Mouse (Mus musculus): ENCODE measurements around the gene Gpr34. TPM values are rescaled to one million over a fixed set of nuclear protein-coding genes. Genes with fewer than 3 reads are reported as not detected.

Gpr34 gene
- polyA plus RNA-seq (2014; fragmentation: Nextera tagmentation; extraction: Ambion mirVana), result 2.6 and 2.7 TPM in 2 replicates

GRCm38 (mm10) chrX:13631599-13632283 is at the start of gene Gpr34:
TSS of gene Gpr34 (plus strand) at chrX:13632089.
- Histone ChIP-seq H3K4me3 (ENCODE audit: low read depth, low read length) (no peak within 1 kb of the TSS), H3K9me3 (ENCODE audit: control insufficient read depth, low read length) (no peaks in the 10 kb centered on the region), H3K27ac (replicated peaks; ENCODE audit: low read depth, low read length) (no peak within 1 kb of the TSS), H3K4me2 (ENCODE audit: low read depth, low read length) (no peak within 1 kb of the TSS), H3K4me1 (ENCODE audit: control insufficient read depth, insufficient read depth, low read length) (no peaks in the 10 kb centered on the region), H3K27me3 (replicated peaks; ENCODE audit: control insufficient read depth, insufficient read depth, low read length) (no peaks in the 10 kb centered on the region), H3K36me3 (ENCODE audit: control insufficient read depth, insufficient read depth, low read length) (no peaks in the 10 kb centered on the region), H3K9ac (ENCODE audit: low read depth, low read length) (no peak within 1 kb of the TSS)
- ATAC-seq (ENCODE audit: low read depth), result no peak
- WGBS, result 72% methylated on average over 5 of the region's 5 CpGs
- no peak for DNase-seq (ENCODE audit: low spot score)

GRCm38 (mm10) chrX:13599373-13599772 is 32.5 kb upstream of the Gpr34 start:
- no peaks in the 10 kb centered on the region for H3K36me3 ChIP-seq (ENCODE audit: control insufficient read depth, insufficient read depth, low read length)
- DNase-seq (ENCODE audit: low spot score) (no peak), ATAC-seq (ENCODE audit: low read depth) (no peak)
- 78% methylated on average over 2 of the region's 2 CpGs for WGBS
- H3K27ac ChIP-seq (replicated peaks; ENCODE audit: low read depth, low read length), result no peak overlapping the region
- no peak overlapping the region for H3K4me2 ChIP-seq (ENCODE audit: low read depth, low read length)
- H3K9me3 ChIP-seq (ENCODE audit: control insufficient read depth, low read length), result no peaks in the 10 kb centered on the region
- no peak overlapping the region for H3K9ac ChIP-seq (ENCODE audit: low read depth, low read length)
- no peaks in the 10 kb centered on the region for H3K4me1 ChIP-seq (ENCODE audit: control insufficient read depth, insufficient read depth, low read length)
- no peak overlapping the region for H3K4me3 ChIP-seq (ENCODE audit: low read depth, low read length)
- H3K27me3 ChIP-seq (replicated peaks; ENCODE audit: control insufficient read depth, insufficient read depth, low read length), result peaks cover 6% of the 10 kb centered on the region; the same call in 1 of the 2 replicates

DNA sequence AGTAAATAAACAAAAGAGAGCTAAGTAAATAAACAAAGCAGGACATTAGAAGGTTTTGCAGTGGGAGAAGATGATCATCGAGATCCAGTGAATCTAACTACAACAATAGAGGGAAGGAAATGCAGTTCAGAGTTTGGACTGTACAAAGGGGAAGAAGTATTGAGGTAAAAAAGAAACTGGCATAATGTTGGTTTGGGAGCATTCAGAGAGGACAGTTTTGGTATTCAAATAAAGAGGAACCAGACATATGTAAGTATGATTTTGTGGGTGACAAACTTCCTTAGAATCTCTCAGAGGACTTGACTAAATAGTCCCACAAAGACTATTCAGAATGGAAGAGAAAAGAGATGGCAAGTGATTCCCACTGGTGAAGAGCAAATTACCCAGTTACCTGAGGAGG is 31.9 kb upstream of the Gpr34 start:
- H3K9me3 ChIP-seq (ENCODE audit: control insufficient read depth, low read length), result no peaks in the 10 kb centered on the region
- ATAC-seq (ENCODE audit: low read depth) (no peak), DNase-seq (ENCODE audit: low spot score) (no peak)
- H3K4me3 ChIP-seq (ENCODE audit: low read depth, low read length), result no peak overlapping the region
- no peaks in the 10 kb centered on the region for H3K36me3 ChIP-seq (ENCODE audit: control insufficient read depth, insufficient read depth, low read length)
- peaks cover 4% of the 10 kb centered on the region; the same call in 1 of the 2 replicates for H3K27me3 ChIP-seq (replicated peaks; ENCODE audit: control insufficient read depth, insufficient read depth, low read length)
- H3K9ac ChIP-seq (ENCODE audit: low read depth, low read length), result no peak overlapping the region
- no peaks in the 10 kb centered on the region for H3K4me1 ChIP-seq (ENCODE audit: control insufficient read depth, insufficient read depth, low read length)
- no peak overlapping the region for H3K27ac ChIP-seq (replicated peaks; ENCODE audit: low read depth, low read length)
- no peak overlapping the region for H3K4me2 ChIP-seq (ENCODE audit: low read depth, low read length)
- WGBS, result 52% methylated on average over 1 of the region's 1 CpGs

DNA sequence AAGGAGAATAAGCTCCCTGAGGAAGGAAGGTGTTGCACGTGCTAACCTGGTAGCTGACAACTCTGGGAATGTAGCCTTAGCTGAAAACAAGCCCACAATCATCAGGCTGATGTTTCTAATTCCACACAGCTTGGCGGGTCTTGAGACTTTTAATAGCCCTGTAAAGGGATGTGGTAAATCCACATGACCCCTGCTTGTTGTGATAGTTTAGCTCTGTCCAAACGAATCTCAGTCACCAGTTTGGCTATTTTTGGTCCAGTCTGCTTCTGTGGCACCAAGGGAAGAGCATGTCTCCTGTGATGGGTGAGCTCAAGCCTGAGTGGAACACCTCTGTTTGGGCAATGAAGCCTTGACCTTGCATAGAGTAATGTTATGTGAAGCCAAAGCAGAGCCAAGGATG is 25.1 kb upstream of the Gpr34 start:
- WGBS, result 53% methylated on average over 3 of the region's 3 CpGs
- Histone ChIP-seq H3K27me3 (replicated peaks; ENCODE audit: control insufficient read depth, insufficient read depth, low read length) (0 out of 2 replicates have a peak, but pooled peaks cover 4% of the 10 kb centered on the region), H3K36me3 (ENCODE audit: control insufficient read depth, insufficient read depth, low read length) (0 out of 2 replicates have a peak, but pooled peaks cover 3% of the 10 kb centered on the region), H3K4me2 (ENCODE audit: low read depth, low read length) (no peak overlapping the region), H3K9me3 (ENCODE audit: control insufficient read depth, low read length) (no peaks in the 10 kb centered on the region), H3K4me3 (ENCODE audit: low read depth, low read length) (no peak overlapping the region), H3K9ac (ENCODE audit: low read depth, low read length) (no peak overlapping the region), H3K27ac (replicated peaks; ENCODE audit: low read depth, low read length) (no peak overlapping the region), H3K4me1 (ENCODE audit: control insufficient read depth, insufficient read depth, low read length) (no peaks in the 10 kb centered on the region)
- DNase-seq (ENCODE audit: low spot score) (no peak), ATAC-seq (ENCODE audit: low read depth) (no peak)

GRCm38 (mm10) chrX:13607752-13608151 is 24.1 kb upstream of the Gpr34 start:
- Histone ChIP-seq H3K4me3 (ENCODE audit: low read depth, low read length) (no peak overlapping the region), H3K4me1 (ENCODE audit: control insufficient read depth, insufficient read depth, low read length) (no peaks in the 10 kb centered on the region), H3K36me3 (ENCODE audit: control insufficient read depth, insufficient read depth, low read length) (0 out of 2 replicates have a peak, but pooled peaks cover 3% of the 10 kb centered on the region), H3K9ac (ENCODE audit: low read depth, low read length) (no peak overlapping the region), H3K4me2 (ENCODE audit: low read depth, low read length) (no peak overlapping the region), H3K27me3 (replicated peaks; ENCODE audit: control insufficient read depth, insufficient read depth, low read length) (0 out of 2 replicates have a peak, but pooled peaks cover 4% of the 10 kb centered on the region), H3K27ac (replicated peaks; ENCODE audit: low read depth, low read length) (no peak overlapping the region), H3K9me3 (ENCODE audit: control insufficient read depth, low read length) (no peaks in the 10 kb centered on the region)
- ATAC-seq (ENCODE audit: low read depth) (no peak), DNase-seq (ENCODE audit: low spot score) (no peak)
- WGBS, result 55% methylated on average over 3 of the region's 3 CpGs

DNA sequence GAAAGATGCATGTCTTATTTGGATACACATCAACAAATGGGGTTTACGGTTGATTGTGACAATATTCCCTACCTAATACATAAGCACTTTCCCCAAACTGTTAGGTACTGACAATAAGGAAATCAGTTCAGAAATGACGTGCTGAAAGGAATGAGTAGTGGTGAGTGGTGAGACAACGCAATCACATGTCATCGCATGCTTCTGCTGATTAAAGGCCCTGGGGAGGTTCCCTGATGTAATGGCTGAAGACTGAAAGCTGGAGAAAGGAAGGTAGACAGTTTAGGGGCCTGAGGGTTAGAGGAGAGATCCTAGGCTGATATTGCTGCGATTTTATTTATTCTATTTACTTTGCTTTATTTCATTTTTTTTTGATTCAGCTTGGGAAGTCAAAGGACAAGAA is 20.8 kb upstream of the Gpr34 start:
- Histone ChIP-seq H3K36me3 (ENCODE audit: control insufficient read depth, insufficient read depth, low read length) (0 out of 2 replicates have a peak, but pooled peaks cover 3% of the 10 kb centered on the region), H3K4me3 (ENCODE audit: low read depth, low read length) (no peak overlapping the region), H3K4me2 (ENCODE audit: low read depth, low read length) (no peak overlapping the region), H3K27ac (replicated peaks; ENCODE audit: low read depth, low read length) (no peak overlapping the region), H3K4me1 (ENCODE audit: control insufficient read depth, insufficient read depth, low read length) (no peaks in the 10 kb centered on the region), H3K27me3 (replicated peaks; ENCODE audit: control insufficient read depth, insufficient read depth, low read length) (no peaks in the 10 kb centered on the region), H3K9me3 (ENCODE audit: control insufficient read depth, low read length) (no peaks in the 10 kb centered on the region), H3K9ac (ENCODE audit: low read depth, low read length) (no peak overlapping the region)
- 82% methylated on average over 5 of the region's 5 CpGs for WGBS
- ATAC-seq (ENCODE audit: low read depth) (no peak), DNase-seq (ENCODE audit: low spot score) (no peak)

GRCm38 (mm10) chrX:13612115-13612514 is 19.8 kb upstream of the Gpr34 start:
- ATAC-seq (ENCODE audit: low read depth), result no peak
- no peaks in the 10 kb centered on the region for H3K27me3 ChIP-seq (replicated peaks; ENCODE audit: control insufficient read depth, insufficient read depth, low read length)
- H3K36me3 ChIP-seq (ENCODE audit: control insufficient read depth, insufficient read depth, low read length), result 0 out of 2 replicates have a peak, but pooled peaks cover 3% of the 10 kb centered on the region
- no peak overlapping the region for H3K27ac ChIP-seq (replicated peaks; ENCODE audit: low read depth, low read length)
- no peak overlapping the region for H3K4me2 ChIP-seq (ENCODE audit: low read depth, low read length)
- no peak overlapping the region for H3K9ac ChIP-seq (ENCODE audit: low read depth, low read length)
- no peak overlapping the region for H3K4me3 ChIP-seq (ENCODE audit: low read depth, low read length)
- no peaks in the 10 kb centered on the region for H3K4me1 ChIP-seq (ENCODE audit: control insufficient read depth, insufficient read depth, low read length)
- H3K9me3 ChIP-seq (ENCODE audit: control insufficient read depth, low read length), result no peaks in the 10 kb centered on the region
- 77% methylated on average over 2 of the region's 2 CpGs for WGBS
- DNase-seq (ENCODE audit: low spot score), result no peak

DNA sequence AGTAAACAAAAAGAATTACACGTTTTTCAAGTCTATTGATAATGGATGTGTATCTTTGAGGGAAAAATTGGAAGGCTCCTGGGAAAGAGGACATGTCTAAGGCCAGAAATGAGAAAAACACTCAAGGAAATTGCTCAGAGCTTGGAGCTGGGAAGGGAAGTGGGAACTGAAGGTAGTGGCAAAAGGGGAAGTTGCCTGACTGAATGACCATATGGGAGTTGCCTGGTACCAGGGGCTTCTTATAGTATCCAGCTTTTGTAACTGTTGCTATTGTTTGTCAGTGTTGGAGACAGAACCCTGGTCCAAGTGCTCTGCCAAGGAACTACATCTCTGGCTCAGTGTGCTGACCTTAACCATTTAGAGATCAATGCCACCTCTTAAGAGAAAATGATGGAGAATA is 15.2 kb upstream of the Gpr34 start:
- Histone ChIP-seq H3K36me3 (ENCODE audit: control insufficient read depth, insufficient read depth, low read length) (no peaks in the 10 kb centered on the region), H3K27ac (replicated peaks; ENCODE audit: low read depth, low read length) (no peak overlapping the region), H3K9ac (ENCODE audit: low read depth, low read length) (no peak overlapping the region), H3K4me3 (ENCODE audit: low read depth, low read length) (no peak overlapping the region), H3K27me3 (replicated peaks; ENCODE audit: control insufficient read depth, insufficient read depth, low read length) (peaks cover 4% of the 10 kb centered on the region; the same call in 1 of the 2 replicates), H3K9me3 (ENCODE audit: control insufficient read depth, low read length) (no peaks in the 10 kb centered on the region), H3K4me1 (ENCODE audit: control insufficient read depth, insufficient read depth, low read length) (no peaks in the 10 kb centered on the region), H3K4me2 (ENCODE audit: low read depth, low read length) (no peak overlapping the region)
- no peak for ATAC-seq (ENCODE audit: low read depth)
- 54% methylated on average over 1 of the region's 1 CpGs for WGBS
- no peak for DNase-seq (ENCODE audit: low spot score)

DNA sequence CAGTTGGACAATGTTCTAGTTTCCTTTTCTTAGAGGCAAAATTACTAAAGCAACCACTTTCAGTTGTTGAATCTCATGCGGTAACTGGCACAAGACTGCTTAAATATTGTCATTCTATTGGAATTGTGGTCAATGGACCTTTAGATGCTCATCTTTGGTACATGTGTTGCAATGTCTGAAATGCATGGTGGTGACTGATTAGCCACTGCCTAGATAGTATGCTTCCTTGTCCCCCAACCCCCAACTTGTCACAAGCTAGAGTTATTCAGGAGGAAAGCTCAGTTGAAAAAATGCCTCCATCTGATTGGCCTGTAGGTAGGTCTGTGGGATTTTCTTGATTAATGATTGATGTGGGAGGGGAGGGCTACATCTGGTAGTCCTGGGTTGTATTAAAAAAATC is 14.6 kb upstream of the Gpr34 start:
- no peak overlapping the region for H3K4me3 ChIP-seq (ENCODE audit: low read depth, low read length)
- no peak for DNase-seq (ENCODE audit: low spot score)
- H3K9ac ChIP-seq (ENCODE audit: low read depth, low read length), result no peak overlapping the region
- peaks cover 4% of the 10 kb centered on the region; the same call in 1 of the 2 replicates for H3K27me3 ChIP-seq (replicated peaks; ENCODE audit: control insufficient read depth, insufficient read depth, low read length)
- no peaks in the 10 kb centered on the region for H3K4me1 ChIP-seq (ENCODE audit: control insufficient read depth, insufficient read depth, low read length)
- H3K36me3 ChIP-seq (ENCODE audit: control insufficient read depth, insufficient read depth, low read length), result no peaks in the 10 kb centered on the region
- H3K9me3 ChIP-seq (ENCODE audit: control insufficient read depth, low read length), result no peaks in the 10 kb centered on the region
- WGBS, result 100% methylated on average over 1 of the region's 1 CpGs
- ATAC-seq (ENCODE audit: low read depth), result no peak
- H3K4me2 ChIP-seq (ENCODE audit: low read depth, low read length), result no peak overlapping the region
- H3K27ac ChIP-seq (replicated peaks; ENCODE audit: low read depth, low read length), result no peak overlapping the region

Measured in embryonic facial prominence, embryonic 14.5 days (tissue).